Mouse (Mus musculus): ENCODE data around the gene Htr3a. TPM values are rescaled to one million over a fixed set of nuclear protein-coding genes. Genes with fewer than 3 reads are reported as not detected.

The Htr3a gene
- 1.3 and 1.5 TPM in 2 replicates for polyA plus RNA-seq (2015; fragmentation: Nextera tagmentation; extraction: Ambion mirVana)

DNA sequence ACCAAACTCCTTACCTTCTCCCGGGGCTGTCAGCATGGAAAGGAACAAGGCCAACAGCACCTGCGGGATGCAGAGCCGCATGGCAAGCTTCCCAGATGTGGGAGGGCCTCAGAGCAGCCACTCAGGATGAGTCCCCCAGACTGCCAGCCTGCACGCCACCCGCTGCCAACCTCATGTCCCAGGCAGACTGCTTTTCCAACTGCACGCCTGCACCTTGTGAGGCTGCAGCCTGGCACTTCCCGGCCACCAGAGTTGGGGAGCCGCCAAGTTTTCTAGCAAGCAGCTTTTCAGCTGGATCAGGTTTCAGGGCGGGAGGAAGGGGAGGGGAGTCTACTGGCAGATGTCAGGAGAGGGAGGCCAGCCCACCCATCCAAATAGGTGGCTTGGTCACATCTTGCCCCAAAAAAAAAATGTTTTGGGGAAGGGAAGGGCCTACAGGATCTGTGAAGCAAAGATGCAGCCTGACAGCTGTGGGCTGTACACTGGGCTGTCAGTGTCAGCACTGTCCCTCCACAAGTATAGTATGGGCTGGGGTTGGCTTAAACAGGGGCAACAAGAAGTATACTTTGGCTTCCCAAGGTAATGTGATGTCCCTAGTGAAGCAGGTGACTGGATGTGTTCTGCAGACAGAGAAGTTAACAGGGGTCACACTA lies at the start of gene Htr3a:
TSS of gene Htr3a (minus strand) at position 215 of the 653 bp plus-strand sequence.
- H3K9me3 ChIP-seq (replicated peaks; ENCODE audit: control insufficient read depth, low read length) = no peaks in the 10 kb centered on the region
- H3K4me2 ChIP-seq (ENCODE audit: low read depth, low read length) = no peak within 1 kb of the TSS
- no peak within 1 kb of the TSS for H3K9ac ChIP-seq (ENCODE audit: low read length)
- H3K27ac ChIP-seq (ENCODE audit: low read length) = no peak within 1 kb of the TSS
- no peaks in the 10 kb centered on the region for H3K36me3 ChIP-seq (ENCODE audit: control insufficient read depth, insufficient read depth, low read length)
- peak; percentile 53; the same call in 1 of the 2 replicates for ATAC-seq (ENCODE audit: insufficient read depth, low FRiP score)
- H3K27me3 ChIP-seq (ENCODE audit: control insufficient read depth, insufficient read depth, low read length) = no peaks in the 10 kb centered on the region
- 2% methylated on average over 9 of the region's 9 CpGs for WGBS
- H3K4me1 ChIP-seq (ENCODE audit: control insufficient read depth, insufficient read depth, low read length) = no peaks in the 10 kb centered on the region
- no peak within 1 kb of the TSS for H3K4me3 ChIP-seq (replicated peaks; ENCODE audit: low read length)

DNA sequence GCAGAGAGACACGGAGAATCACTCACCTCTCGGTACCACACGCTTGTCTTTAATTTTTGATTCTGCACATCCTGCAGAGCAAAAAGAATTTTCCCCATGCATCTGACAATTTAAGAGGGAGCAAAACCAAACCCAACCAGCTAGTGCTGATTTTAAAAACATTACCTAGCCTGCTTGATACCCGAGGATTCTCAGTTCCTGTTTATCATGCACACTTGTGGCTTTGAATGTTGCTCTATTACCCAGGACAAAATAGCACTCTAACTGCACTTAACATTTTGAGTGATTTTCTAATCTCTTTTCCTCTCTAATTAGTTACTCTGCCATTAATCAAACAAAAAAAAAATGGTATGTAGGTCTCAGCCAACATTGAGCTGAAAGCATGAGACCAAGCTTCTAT lies 36.7 kb upstream of the Htr3a start:
- Histone ChIP-seq H3K36me3 (ENCODE audit: control insufficient read depth, insufficient read depth, low read length) (no peaks in the 10 kb centered on the region), H3K9me3 (replicated peaks; ENCODE audit: control insufficient read depth, low read length) (no peaks in the 10 kb centered on the region), H3K9ac (ENCODE audit: low read length) (no peak overlapping the region), H3K4me2 (ENCODE audit: low read depth, low read length) (no peak overlapping the region), H3K4me1 (ENCODE audit: control insufficient read depth, insufficient read depth, low read length) (no peaks in the 10 kb centered on the region), H3K27me3 (ENCODE audit: control insufficient read depth, insufficient read depth, low read length) (no peaks in the 10 kb centered on the region), H3K4me3 (replicated peaks; ENCODE audit: low read length) (no peak overlapping the region), H3K27ac (ENCODE audit: low read length) (no peak overlapping the region)
- no peak for ATAC-seq (ENCODE audit: insufficient read depth, low FRiP score)
- WGBS = 86% methylated on average over 4 of the region's 4 CpGs

DNA sequence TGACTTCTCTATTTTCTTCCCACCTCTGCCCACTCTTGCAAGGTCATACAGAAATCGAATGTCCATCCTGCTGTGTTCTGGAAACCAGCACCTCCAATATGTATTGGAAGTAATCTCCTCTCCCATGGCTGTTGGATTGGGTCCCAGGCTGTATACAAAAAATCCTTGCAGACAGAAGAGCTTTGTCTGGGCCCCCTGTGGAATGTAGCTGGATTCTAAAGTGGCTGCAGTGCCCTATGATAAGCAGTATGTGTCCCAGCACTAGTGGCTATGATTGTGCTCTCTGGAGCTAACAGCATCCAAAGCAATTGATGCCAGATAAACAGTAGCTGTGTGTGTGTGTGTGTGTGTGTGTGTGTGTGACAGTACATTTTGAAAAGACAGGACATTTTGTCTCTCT lies 31.4 kb upstream of the Htr3a start:
- Histone ChIP-seq H3K9ac (ENCODE audit: low read length) (no peak overlapping the region), H3K27ac (ENCODE audit: low read length) (no peak overlapping the region), H3K9me3 (replicated peaks; ENCODE audit: control insufficient read depth, low read length) (no peaks in the 10 kb centered on the region), H3K27me3 (ENCODE audit: control insufficient read depth, insufficient read depth, low read length) (no peaks in the 10 kb centered on the region), H3K4me3 (replicated peaks; ENCODE audit: low read length) (no peak overlapping the region), H3K4me2 (ENCODE audit: low read depth, low read length) (no peak overlapping the region), H3K4me1 (ENCODE audit: control insufficient read depth, insufficient read depth, low read length) (no peaks in the 10 kb centered on the region), H3K36me3 (ENCODE audit: control insufficient read depth, insufficient read depth, low read length) (no peaks in the 10 kb centered on the region)
- no peak for ATAC-seq (ENCODE audit: insufficient read depth, low FRiP score)
- WGBS = 63% methylated on average over 1 of the region's 1 CpGs

DNA sequence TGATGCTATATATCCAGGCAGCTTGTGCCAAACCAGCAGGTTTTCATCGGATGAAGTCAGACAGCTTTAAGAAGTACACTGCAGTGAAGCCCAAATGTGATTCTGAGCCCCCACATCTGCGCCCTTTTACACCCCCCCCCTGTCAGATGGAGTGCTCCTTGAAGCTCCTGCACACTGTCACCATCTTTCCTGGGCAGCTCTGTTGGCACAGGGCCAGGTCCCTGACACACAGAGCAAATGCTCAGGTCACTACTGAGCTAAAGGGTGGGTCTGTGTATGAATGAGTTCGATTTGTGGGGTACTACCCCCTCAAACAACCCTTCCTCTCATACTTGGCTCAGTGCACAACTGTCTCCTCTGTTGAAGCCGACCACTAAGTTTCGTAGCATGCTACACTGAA lies 18.5 kb upstream of the Htr3a start:
- H3K27ac ChIP-seq (ENCODE audit: low read length) = no peak overlapping the region
- H3K27me3 ChIP-seq (ENCODE audit: control insufficient read depth, insufficient read depth, low read length) = no peaks in the 10 kb centered on the region
- WGBS = 55% methylated on average over 5 of the region's 5 CpGs
- H3K36me3 ChIP-seq (ENCODE audit: control insufficient read depth, insufficient read depth, low read length) = no peaks in the 10 kb centered on the region
- H3K9ac ChIP-seq (ENCODE audit: low read length) = no peak overlapping the region
- H3K4me2 ChIP-seq (ENCODE audit: low read depth, low read length) = no peak overlapping the region
- H3K4me1 ChIP-seq (ENCODE audit: control insufficient read depth, insufficient read depth, low read length) = no peaks in the 10 kb centered on the region
- H3K4me3 ChIP-seq (replicated peaks; ENCODE audit: low read length) = no peak overlapping the region
- peak; percentile 21; the same call in 1 of the 2 replicates for ATAC-seq (ENCODE audit: insufficient read depth, low FRiP score)
- no peaks in the 10 kb centered on the region for H3K9me3 ChIP-seq (replicated peaks; ENCODE audit: control insufficient read depth, low read length)

GRCm38 (mm10) chr9:48928781-48929180 lies 17.9 kb upstream of the Htr3a start:
- Histone ChIP-seq H3K36me3 (ENCODE audit: control insufficient read depth, insufficient read depth, low read length) (no peaks in the 10 kb centered on the region), H3K4me1 (ENCODE audit: control insufficient read depth, insufficient read depth, low read length) (no peaks in the 10 kb centered on the region), H3K27ac (ENCODE audit: low read length) (no peak overlapping the region), H3K4me3 (replicated peaks; ENCODE audit: low read length) (no peak overlapping the region), H3K9ac (ENCODE audit: low read length) (no peak overlapping the region), H3K4me2 (ENCODE audit: low read depth, low read length) (no peak overlapping the region), H3K9me3 (replicated peaks; ENCODE audit: control insufficient read depth, low read length) (no peaks in the 10 kb centered on the region), H3K27me3 (ENCODE audit: control insufficient read depth, insufficient read depth, low read length) (no peaks in the 10 kb centered on the region)
- WGBS = 56% methylated on average over 3 of the region's 3 CpGs
- ATAC-seq (ENCODE audit: insufficient read depth, low FRiP score) = no peak

GRCm38 (mm10) chr9:48916011-48916788 lies 5.3 kb upstream of the Htr3a start:
- Histone ChIP-seq H3K4me3 (replicated peaks; ENCODE audit: low read length) (no peak overlapping the region), H3K36me3 (ENCODE audit: control insufficient read depth, insufficient read depth, low read length) (no peaks in the 10 kb centered on the region), H3K9me3 (replicated peaks; ENCODE audit: control insufficient read depth, low read length) (no peaks in the 10 kb centered on the region), H3K27ac (ENCODE audit: low read length) (no peak overlapping the region), H3K4me2 (ENCODE audit: low read depth, low read length) (no peak overlapping the region), H3K9ac (ENCODE audit: low read length) (no peak overlapping the region), H3K27me3 (ENCODE audit: control insufficient read depth, insufficient read depth, low read length) (no peaks in the 10 kb centered on the region), H3K4me1 (ENCODE audit: control insufficient read depth, insufficient read depth, low read length) (no peaks in the 10 kb centered on the region)
- WGBS = 63% methylated on average over 18 of the region's 18 CpGs
- peak; percentile 33; the same call in 1 of the 2 replicates for ATAC-seq (ENCODE audit: insufficient read depth, low FRiP score)

DNA sequence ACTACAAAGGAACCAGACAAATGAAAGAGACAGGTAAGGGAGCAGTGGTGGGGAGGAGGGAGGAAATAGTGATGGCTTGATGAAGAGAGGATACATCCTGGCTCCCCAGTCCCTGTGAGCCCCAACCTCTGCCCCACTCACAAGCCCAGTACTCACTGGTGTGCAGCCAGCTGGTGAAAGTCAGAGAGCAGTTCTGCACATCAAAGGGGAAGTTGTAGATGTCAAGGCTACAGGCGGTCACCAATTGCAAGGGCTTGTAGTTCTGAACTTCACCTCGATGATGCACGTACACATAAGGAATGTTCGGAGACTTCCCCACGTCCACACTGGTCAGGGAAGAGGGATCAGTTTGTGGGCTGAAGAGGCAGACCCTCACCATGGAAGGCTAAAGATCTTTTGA lies 6.5 kb downstream of the Htr3a start:
- WGBS = 77% methylated on average over 5 of the region's 5 CpGs
- no peak for ATAC-seq (ENCODE audit: insufficient read depth, low FRiP score)
- H3K4me2 ChIP-seq (ENCODE audit: low read depth, low read length) = no peak overlapping the region
- H3K27ac ChIP-seq (ENCODE audit: low read length) = no peak overlapping the region
- no peaks in the 10 kb centered on the region for H3K27me3 ChIP-seq (ENCODE audit: control insufficient read depth, insufficient read depth, low read length)
- no peaks in the 10 kb centered on the region for H3K36me3 ChIP-seq (ENCODE audit: control insufficient read depth, insufficient read depth, low read length)
- no peaks in the 10 kb centered on the region for H3K9me3 ChIP-seq (replicated peaks; ENCODE audit: control insufficient read depth, low read length)
- no peaks in the 10 kb centered on the region for H3K4me1 ChIP-seq (ENCODE audit: control insufficient read depth, insufficient read depth, low read length)
- no peak overlapping the region for H3K4me3 ChIP-seq (replicated peaks; ENCODE audit: low read length)
- H3K9ac ChIP-seq (ENCODE audit: low read length) = no peak overlapping the region

DNA sequence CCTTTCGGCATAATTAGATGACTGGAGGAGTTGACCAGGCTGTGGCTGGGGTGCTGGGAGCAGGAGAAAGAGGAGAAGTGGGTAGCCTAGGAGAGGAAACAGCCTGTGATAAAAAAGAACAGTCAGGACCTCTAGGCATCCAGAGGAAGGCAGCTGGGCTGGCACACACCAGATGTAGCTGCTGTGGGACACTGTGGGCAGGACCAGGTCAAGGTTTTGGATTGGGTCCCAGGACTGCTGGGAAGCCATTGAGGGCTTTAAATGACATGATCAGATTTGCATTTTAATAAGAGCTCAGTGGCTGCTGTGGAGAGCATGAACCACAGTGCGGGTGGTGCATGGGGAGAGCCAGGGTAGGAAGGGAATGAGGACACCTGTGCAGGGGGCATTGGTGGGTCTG lies 7.1 kb downstream of the Htr3a start:
- Histone ChIP-seq H3K4me1 (ENCODE audit: control insufficient read depth, insufficient read depth, low read length) (no peaks in the 10 kb centered on the region), H3K4me3 (replicated peaks; ENCODE audit: low read length) (no peak overlapping the region), H3K9ac (ENCODE audit: low read length) (no peak overlapping the region), H3K27ac (ENCODE audit: low read length) (no peak overlapping the region), H3K9me3 (replicated peaks; ENCODE audit: control insufficient read depth, low read length) (no peaks in the 10 kb centered on the region), H3K36me3 (ENCODE audit: control insufficient read depth, insufficient read depth, low read length) (no peaks in the 10 kb centered on the region), H3K27me3 (ENCODE audit: control insufficient read depth, insufficient read depth, low read length) (no peaks in the 10 kb centered on the region), H3K4me2 (ENCODE audit: low read depth, low read length) (no peak overlapping the region)
- no peak for ATAC-seq (ENCODE audit: insufficient read depth, low FRiP score)
- WGBS = 77% methylated on average over 2 of the region's 2 CpGs

DNA sequence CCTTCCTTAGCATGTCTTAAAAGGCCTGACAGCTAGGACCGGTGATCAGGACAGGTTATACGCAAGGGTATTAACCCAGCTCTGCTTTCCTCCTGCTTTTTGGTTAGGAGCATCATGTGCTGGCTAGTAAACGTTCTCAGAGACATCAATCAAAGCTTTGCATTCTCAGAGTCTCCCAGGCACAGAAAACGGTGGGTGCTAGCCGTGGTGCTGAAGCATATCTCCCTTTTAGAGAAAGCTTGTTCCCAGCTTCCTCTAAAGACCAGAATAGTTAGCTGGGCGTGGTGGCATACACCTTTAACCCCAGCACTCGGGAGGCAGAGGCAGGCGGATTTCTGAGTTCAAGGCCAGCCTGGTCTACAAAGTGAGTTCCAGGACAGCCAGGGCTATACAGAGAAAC lies 12.3 kb downstream of the Htr3a start:
- no peak overlapping the region for H3K4me2 ChIP-seq (ENCODE audit: low read depth, low read length)
- H3K27me3 ChIP-seq (ENCODE audit: control insufficient read depth, insufficient read depth, low read length) = no peaks in the 10 kb centered on the region
- WGBS = 23% methylated on average over 8 of the region's 8 CpGs

More for the DNA sequence above, 12.3 kb downstream of the Htr3a start:
- no peaks in the 10 kb centered on the region for H3K36me3 ChIP-seq (ENCODE audit: control insufficient read depth, insufficient read depth, low read length)
- H3K4me3 ChIP-seq (replicated peaks; ENCODE audit: low read length) = no peak overlapping the region
- no peak overlapping the region for H3K27ac ChIP-seq (ENCODE audit: low read length)
- ATAC-seq (ENCODE audit: insufficient read depth, low FRiP score) = no peak
- H3K9me3 ChIP-seq (replicated peaks; ENCODE audit: control insufficient read depth, low read length) = no peaks in the 10 kb centered on the region
- H3K4me1 ChIP-seq (ENCODE audit: control insufficient read depth, insufficient read depth, low read length) = no peaks in the 10 kb centered on the region
- H3K9ac ChIP-seq (ENCODE audit: low read length) = no peak overlapping the region

Data from stomach, embryonic 16.5 days (tissue).